Mouse (Mus musculus) adrenal gland, postnatal 4 days (tissue): ENCODE data around the gene Cc2d2b. TPM values are rescaled to one million over a fixed set of nuclear protein-coding genes. Genes with fewer than 3 reads are reported as not detected.

Source experiments
- DNase-seq, 2 experiments: peaks; one replicate each; pipeline ENCODE4 v3.0.0; 2021 to 2022; ENCODE audit warnings: low spot score in 2 of 2, mixed read lengths in 2 of 2
- long read RNA-seq, 2 experiments: library from polyadenylated mRNA; stranded (forward); transcript quantifications; one replicate each; pipeline ENCODE4 v2.0.0; 2021
- total RNA-seq, 2 experiments: library from RNA; stranded (reverse); gene quantifications; 2 replicates each; pipeline ENCODE4 v1.2.3; 2021

Cc2d2b gene
- under 1 TPM in 1 of 2 experiments, not detected in 1; 0.40 TPM for total RNA-seq
- long read RNA-seq, experiment 1: 0 reads
- long read RNA-seq, experiment 2: 0 reads

DNA sequence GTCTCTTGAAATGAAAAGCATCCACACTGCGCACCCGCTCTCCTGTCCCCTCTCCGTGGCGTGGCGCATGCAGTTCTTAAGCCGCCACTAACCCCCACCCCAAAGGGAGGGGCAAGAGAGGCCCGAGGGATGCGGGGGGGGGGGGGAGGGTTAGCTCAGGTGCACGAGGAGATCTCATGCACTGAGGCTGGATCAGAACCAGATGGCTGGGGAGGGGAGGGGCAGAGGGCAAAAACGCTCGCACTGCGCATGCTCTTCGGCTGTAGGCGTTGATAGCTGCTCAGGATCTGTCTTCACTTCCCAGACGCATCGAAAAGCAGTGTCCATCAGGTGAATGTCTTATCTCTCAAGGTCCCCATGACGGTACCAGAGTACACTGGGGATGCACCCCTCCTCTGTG is at the start of gene Cc2d2b:
Gene Cc2d2b, plus strand, starts transcription at position 195 of the 400 bp plus-strand sequence.
- no peak for DNase-seq

DNA sequence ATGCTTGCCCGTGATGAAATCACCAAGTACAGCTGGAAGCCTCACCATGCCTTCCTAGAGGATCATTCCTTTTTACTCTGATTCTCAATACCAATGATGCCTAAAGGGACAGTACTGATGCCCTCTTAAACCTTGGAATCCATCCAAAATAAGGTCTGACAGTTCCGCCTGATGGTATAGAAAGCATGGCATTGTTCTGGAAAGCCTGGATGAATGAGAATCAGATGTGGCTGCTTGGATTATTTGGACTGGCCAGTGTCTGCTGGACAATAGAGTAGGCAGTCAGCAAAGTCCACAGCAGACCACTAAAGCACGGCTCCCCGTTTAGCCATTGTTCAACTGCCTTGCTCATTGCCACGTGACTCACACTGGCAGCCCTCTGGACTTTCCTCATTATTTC is 48.7 kb upstream of the Cc2d2b start:
- no peak for DNase-seq

DNA sequence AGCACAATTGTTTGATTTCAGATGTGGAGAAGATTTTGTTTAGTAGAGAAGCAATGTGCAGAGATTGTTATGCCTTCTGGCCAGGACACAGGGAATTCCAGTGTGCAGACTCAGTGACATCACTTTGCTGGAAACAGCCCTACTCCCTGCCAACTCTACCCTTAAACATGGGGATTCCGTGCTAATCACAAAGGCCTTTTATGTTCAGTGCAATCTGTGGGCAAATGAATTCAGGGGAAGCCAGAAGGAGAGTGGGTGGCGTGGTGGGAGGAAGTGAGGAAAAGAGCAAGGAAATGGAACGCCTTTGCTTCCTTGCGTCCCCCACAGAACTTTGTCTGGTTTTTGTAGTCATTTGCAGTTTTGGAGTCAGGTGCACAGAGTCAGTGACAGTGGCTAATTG is 46.1 kb upstream of the Cc2d2b start:
- no peak for DNase-seq

DNA sequence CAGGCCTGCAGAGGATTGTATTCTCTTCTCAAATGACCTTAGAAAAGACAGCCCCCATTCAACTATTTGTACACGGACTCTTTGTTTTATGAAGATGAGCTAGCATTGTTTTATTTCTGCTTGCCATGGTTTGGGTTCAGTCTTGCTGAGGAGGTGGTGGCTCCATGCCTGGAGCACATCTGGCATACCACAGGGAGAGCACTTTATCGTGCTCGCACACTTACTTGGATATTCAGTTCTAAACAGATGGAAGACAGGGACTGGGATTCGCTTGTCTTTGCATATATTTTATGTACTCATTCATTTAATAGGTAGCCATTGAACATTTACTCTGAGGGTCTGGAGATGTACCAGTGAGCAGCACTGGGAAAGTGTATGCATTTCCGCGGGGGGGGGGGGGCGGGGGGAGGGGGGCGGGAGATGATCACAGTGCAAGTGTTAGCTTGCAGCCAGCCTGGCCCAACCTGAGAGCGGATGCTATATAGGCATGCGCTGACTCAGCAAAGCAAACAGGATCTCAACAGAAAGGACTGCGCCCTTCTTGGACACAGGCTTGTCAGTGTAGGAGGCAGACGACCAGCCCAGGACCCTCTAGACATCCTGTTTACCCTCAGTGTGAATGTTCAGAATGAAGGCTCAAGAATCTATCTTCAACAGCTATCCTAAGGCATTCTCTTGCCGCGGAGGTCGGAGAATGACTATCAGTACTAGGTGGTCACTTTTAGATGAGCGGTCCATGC is 35.5 kb upstream of the Cc2d2b start:
- no peak for DNase-seq

DNA sequence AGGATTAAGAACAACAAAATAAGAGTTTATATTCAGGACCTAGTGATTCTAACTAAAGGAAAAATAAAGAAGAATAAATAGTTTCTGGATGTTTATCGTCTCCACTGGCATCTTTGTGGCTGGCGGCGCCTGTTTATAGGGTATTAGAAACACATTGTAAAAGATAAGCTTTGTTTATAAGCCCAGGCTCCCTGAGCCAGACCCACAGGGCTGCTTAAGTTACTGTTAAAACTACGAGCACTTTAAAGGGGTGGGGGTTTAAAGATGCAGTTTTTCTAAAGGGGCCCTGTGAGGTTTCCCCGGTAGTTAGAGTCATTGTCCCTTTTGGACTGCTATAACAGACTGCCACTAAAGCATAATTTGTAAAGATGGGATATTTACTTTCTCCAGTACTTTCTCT is 33.9 kb upstream of the Cc2d2b start:
- no peak for DNase-seq

DNA sequence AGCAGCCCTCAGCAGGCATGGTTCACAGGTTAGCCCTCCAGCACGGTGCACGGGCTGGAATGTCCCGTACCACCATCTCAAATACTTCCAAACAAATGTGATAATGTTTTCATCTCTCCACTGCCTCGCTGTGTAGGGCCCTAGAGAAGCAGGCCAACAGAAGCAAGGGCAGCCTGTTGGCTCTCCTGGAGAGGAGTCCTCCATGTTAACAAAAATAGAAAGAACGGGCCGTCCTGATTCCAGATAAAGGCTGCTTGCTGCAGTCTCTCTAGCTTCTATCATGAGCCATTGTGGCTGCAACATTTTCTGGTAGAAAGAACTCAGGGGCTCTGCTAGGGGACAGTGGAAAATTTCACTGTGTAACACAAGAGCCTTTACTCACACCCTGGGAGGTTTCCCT is 31.6 kb upstream of the Cc2d2b start:
- DNase-seq: no peak

DNA sequence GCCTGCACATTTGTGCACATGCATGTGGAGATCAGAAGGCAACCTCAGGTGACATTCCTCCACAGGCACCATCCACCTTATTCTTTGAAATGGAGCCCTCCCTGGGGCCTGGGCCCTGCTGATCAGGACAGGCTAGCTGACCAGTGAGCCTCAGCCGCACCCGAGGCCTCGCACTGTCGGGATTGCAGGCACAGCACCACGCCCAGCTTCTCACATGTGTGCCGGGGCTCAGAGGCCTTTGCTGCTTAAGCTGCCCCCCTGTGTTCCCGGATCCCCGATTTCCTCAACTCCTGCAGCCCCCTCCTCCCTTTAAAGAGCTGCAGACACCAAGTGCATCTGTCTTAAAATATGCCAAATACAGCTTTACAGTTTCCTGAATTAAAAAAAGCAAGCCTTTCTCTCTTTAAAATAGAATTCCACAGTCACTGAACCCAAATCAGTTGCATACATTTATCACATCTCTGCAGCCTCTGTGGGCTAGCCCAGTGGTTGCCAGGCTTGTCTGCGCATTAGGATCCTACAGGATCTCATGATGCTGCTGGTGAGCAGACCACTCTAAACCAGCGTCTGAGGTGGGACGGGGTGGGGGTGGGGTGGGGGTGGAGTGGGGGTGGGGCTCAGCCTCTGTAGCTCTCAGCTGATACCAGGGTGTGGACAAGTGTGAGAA is 29.0 kb upstream of the Cc2d2b start:
- DNase-seq: no peak

DNA sequence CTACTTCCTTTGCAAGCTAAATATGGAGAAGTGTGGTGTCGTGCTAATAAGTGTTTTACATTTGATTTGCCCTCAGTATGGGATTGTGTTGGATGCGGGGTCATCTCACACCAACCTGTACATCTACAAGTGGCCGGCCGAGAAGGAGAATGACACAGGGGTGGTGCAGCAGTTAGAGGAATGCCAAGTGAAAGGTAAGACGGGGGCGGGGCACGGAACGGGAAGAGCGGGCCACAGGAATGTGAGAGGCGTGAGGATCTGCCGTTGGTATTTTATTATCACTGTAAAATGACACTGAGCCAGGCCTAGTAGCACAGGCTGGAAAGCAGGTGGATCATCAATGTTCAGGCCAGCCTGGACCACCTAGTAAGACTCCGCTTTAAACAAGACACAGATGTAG is 28.2 kb upstream of the Cc2d2b start:
- no peak for DNase-seq

DNA sequence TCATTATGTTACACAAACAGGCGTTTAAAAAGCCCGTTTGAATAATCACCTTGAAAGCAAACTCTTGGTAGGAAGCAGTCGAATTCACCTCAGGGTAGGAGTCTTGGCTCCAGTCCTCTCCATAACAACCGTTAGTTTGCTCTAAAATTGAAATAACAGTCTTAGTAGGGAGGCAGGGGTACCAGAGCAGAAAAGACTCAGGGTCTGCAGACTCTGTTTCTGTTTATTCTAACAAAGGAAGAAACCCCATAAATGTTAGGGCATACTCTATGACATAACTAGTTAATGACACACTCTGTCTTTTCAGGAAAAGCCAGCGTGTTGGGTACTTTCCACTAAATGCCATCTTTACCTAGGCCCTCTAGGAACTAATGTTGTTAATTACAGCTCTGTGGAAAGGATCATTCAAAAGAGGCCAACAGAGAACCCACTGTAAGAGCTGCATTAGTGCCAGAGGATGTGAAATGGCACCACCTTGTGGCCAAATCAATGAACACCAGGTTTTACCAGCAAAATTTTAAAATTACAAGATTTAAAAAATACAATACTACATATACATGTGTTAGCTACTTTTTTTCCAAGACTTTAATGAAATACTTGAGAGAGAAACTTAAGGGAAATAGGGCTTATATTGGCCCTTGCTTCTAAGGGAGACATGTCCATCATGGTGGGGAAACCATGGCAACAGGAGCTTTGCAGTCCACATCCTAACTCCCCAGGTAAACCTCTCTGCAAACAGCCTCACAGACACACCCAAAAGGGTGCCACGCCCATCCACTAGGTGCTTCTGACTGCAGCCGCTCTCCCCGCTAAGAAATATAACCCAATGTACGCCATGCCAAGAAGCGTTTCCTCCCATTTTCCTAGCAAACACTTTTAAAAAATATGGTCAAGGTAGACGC is 26.2 kb upstream of the Cc2d2b start:
- peak in 1 of 2 experiments; percentile 17 for DNase-seq

DNA sequence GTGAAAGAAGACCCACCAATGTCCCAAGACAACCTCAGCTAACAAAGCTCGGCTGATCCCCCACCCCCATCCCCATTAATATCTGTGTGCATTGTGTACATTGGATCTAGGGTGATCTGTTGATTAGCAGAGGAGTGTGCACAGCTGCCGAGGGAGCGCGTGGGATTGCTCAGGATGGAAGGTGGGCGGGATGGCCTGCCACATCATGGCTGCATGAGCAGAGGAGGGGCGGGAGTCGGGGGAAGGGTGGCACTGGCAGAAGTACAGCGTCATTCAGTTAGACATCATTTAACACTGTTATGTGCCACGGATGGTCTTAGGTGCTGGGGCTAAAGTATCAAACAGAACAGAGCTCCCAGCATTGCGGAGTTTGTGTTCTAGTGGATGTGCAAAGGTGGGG is 25.0 kb upstream of the Cc2d2b start:
- no peak for DNase-seq

DNA sequence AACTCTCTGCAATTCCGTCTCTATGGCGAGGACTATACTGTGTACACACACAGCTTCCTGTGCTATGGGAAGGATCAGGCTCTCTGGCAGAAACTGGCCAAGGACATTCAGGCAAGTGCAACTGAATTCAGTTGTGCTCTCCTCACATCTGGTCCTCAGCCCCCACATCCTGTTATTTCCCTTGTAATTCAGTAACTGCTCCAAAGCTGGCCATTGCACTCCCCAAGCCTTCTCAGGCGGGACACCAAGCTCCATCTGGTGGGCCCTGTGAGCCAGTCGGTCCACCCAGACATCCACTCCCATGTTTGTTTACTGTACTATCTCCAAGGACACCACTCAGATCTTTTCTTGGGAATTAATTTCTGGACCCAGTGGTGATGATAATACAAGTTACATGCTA is 22.4 kb upstream of the Cc2d2b start:
- no peak for DNase-seq

DNA sequence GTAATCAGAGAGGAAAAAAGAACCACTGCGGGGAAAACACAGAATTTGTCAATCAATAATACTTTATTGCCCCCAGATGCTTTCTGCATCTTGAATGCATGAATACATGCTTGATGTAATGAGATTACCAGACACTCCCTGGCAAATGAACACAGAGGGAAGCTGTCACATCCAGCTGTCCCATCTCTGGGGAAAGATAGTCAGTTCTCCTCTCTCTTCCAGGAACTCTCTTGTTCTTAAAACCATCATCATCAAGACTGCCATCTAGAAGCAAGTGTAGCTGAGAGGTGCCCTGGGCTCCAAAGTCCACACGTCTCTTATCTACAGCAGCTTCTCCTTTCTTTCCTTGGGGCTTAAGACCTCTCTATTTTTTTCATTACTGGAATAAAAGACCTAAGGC is 21.9 kb upstream of the Cc2d2b start:
- no peak for DNase-seq

DNA sequence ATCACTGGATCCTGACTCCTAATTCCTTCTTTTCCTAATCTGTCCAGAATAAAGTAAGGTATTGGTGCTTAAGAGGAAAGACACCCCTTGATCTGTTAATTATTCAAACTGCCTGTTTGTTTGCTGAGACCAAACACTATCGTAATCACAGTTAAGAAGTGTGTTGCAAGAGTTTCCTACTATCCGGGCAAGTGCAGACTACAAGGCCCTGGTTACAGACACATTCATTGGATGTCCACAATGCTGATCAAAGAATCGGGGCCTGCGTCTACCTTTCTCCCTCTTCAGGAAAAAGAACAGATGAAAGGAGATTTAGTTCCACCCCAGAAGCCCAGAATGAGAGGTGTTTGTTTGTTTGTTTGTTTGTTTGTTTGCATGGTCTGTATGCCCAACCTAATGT is 20.3 kb upstream of the Cc2d2b start:
- DNase-seq: no peak

DNA sequence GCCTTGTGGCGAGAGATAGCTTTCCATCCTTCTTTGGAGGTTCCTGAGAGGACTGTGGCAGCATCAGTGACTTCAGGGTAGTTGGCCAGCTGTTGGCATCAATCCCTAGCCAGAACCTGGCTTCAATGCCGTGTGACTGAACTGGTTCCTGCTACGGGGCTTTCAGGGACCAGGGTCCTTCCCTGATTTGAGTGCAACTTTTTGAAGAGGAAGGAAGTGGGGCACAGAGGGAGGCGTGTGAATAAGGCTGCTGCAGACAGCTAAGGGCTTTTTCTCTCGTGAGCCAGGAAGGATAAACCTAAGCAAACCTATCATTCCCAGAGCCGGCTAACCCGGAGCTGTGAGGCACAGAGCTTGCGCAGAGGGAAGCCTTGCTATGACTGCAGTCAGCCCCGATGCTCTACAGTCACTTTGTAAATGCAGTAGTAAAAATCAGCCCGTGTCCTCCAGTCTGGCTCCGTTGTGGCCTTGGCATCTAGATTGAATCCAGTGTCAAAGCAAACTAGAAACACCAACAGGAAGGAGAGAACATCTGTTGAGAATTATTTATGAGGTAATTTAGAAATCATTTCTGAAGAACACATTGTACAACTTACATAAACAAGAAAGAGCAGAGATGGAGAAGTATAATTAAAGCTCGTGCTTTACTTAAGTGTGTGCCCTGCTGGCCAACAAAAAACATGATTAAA is 19.7 kb upstream of the Cc2d2b start:
- no peak for DNase-seq

DNA sequence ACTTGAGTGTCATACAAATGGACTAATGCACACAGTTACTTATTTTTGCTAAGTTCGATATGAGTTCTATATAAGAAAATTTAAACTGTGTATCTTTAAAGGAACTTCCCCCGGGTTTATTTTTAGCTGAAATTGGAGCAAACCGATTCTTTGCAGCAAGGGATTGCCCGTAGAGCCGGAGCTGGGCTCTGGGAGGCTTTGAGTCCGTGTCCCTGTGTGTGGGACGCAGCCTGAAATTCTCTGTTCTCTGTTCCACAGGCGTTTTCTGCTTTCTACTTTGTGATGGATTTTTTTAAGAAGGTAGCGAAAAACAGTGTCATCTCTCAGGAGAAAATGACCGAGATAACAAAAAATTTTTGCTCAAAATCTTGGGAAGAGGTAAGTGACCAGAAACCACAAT is 15.1 kb upstream of the Cc2d2b start:
- no peak for DNase-seq

DNA sequence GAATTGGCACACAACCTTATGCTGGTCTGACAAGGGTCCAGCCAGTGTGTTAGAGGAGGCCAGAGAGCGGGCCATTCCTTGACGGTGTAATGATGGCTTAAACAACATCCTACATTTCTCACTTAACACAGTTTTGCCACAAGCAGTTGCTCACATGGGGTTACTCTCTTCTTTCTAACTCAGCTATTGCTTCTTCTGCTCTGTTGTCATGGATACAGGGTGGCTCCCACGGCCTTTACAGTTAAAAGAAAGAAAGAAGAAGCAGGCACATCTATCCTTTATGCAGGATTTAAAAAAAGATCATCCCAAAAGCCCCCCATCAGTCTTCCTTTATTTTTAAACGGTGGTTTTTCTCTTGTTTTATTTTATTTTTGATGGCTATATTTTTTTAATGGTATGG is 14.7 kb upstream of the Cc2d2b start:
- DNase-seq: no peak

DNA sequence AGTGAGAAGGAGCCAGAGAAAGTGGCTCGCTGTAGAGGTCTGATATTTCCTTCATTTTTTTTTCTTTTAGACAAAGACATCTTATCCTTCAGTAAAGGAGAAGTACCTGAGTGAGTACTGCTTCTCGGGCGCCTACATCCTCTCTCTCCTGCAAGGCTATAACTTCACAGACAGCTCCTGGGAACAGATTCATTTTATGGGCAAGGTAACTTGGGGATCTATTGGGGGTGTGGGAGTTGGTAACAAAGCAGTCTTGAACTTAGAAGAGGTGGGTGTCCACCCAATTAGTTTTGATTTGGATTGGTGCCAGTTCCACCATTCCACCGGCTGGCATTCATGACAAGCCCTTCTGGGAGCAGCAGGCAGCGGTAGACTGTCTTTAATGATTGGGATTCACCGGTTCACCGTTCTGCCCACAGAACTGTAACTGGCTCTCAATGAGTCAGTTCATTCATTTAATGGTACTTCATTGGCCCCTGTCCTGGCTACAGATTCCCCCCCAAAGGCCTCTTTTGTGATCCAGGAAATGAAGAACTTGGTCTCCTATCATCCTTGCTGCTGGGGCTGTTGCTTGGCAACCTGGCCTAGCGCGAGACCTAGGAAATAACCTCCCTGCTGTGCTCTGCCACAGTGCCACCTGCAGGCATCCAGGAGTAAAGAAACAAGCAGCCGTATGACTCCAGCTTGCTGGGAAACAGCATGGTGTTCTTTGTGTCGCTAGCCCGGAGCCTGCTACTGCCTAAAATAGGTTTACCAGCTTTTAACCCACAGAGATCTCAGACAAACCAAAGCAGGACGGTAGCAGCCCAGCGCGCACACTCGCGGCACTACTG is 11.7 kb upstream of the Cc2d2b start:
- DNase-seq: peak in 1 of 2 experiments; percentile 41

DNA sequence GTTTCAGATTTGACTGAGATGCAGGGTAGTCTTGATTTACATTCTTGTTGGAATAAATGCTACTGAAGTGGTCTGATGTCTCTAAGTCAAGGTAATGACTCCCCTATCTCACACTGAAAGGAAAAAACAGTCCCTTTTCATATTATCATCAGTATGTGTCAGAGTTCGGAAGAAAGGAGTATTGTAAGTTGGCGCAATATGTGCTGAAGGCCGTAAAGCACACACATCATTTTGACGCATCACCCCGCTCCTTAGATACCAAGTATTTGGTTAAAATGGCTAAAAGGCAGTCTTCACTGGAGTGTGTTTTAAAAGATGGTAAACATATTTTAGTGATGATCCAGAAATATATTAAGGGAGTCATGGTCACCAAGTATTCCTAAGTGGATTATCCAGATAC is 10.9 kb upstream of the Cc2d2b start:
- no peak for DNase-seq

DNA sequence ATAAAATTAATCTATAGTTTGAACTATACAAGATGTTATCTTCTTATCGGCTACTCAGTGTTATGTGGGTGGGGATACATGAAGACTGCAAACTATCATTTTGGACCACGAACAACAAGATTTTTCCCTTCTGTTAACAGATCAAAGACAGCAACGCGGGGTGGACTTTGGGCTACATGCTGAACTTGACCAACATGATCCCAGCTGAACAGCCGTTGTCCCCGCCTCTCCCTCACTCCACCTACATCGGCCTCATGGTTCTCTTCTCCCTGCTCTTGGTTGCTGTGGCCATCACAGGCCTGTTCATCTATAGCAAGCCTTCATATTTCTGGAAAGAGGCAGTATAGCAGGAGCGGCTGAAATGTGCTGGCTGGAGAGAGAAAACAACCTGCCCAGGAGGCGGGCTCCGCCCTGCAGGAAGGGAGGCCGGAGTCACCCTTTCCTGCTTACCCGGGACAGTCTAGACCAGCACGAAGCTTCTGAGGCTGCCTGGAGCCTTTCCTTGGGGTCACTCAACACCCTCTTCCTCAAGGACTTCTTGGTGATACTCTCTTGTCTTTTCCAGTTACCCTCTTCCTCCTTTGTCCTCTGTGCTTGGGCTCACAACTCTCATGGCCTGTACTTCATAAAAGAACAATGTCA is 9.7 kb upstream of the Cc2d2b start:
- DNase-seq: no peak

DNA sequence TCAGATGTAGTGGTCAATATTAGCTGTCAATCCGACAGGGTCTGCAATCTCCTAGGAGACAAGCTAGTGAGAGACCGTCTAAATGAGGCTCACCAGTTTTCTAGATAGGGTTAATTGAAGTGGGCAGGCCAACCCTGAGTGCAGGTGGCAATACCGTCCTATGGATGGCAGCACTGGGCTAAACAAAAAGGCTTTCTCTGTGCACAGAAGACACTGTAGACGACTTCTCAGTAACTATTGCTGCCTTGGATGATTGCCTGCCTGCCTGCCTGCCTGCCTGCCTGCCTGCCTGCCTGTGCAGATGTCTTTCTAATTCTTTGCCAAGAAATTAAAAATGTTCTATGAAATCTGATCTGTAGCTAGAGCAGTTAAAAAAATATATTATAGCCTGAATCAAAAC is 1.9 kb upstream of the Cc2d2b start:
- DNase-seq: no peak
